Mouse (Mus musculus): ENCODE measurements around the gene Mllt3. TPM values are rescaled to one million over a fixed set of nuclear protein-coding genes. Genes with fewer than 3 reads are reported as not detected.

Mllt3 gene
- polyA plus RNA-seq, 2 experiments = 23.4 to 41.3 TPM

GRCm38 (mm10) chr4:87928603-87929199 lies 104.5 kb downstream of the Mllt3 start:
- Histone ChIP-seq H3K4me1 (ENCODE audit: control insufficient read depth, insufficient read depth, low read length) (peaks cover 16% of the 10 kb centered on the region), H3K36me3 (ENCODE audit: control insufficient read depth, insufficient read depth, low read length) (no peaks in the 10 kb centered on the region), H3K9me3 (ENCODE audit: control insufficient read depth, low read length) (no peaks in the 10 kb centered on the region), H3K27me3 (ENCODE audit: control insufficient read depth, insufficient read depth, low read length) (no peaks in the 10 kb centered on the region), H3K27ac (replicated peaks; ENCODE audit: low read depth, low read length) (peak overlapping the region; percentile 19; the same call in 1 of the 2 replicates), H3K9ac (ENCODE audit: low read depth, low read length, severe bottlenecking) (no peak overlapping the region), H3K4me3 (replicated peaks; ENCODE audit: low read length) (no peak overlapping the region), H3K4me2 (replicated peaks; ENCODE audit: low read depth, low read length, severe bottlenecking) (no peak overlapping the region)
- DNase-seq (ENCODE audit: low spot score) (no peak), ATAC-seq (ENCODE audit: low FRiP score, low read depth) (no peak)
- TF ChIP-seq POLR2A (IDR thresholded peaks at IDR 0.05; ENCODE audit: borderline replicate concordance, extremely low read depth, insufficient read depth, insufficient read length) = no peak
- WGBS = 42% methylated on average over 3 of the region's 3 CpGs

DNA sequence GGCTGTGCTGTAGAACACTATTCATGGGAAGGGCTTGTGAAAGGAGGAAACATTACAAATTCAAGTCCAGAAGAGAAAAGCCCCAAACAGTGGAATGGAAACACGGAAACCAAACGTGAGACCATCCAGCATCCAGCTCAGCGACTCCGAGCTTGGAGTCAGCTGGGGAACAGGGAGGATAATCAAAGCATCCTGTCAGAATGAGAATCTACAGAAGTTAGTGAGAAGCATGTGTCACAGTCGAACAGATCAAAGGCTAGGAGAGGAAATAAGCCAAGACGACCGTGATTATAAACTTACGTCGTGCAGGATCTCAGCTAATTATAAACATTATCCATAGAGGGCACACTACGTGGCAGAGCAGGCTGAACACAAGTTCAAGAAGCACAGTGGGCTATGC lies 105.8 kb downstream of the Mllt3 start:
- Histone ChIP-seq H3K9ac (ENCODE audit: low read depth, low read length, severe bottlenecking) (no peak overlapping the region), H3K4me2 (replicated peaks; ENCODE audit: low read depth, low read length, severe bottlenecking) (no peak overlapping the region), H3K27me3 (ENCODE audit: control insufficient read depth, insufficient read depth, low read length) (no peaks in the 10 kb centered on the region), H3K27ac (replicated peaks; ENCODE audit: low read depth, low read length) (no peak overlapping the region), H3K9me3 (ENCODE audit: control insufficient read depth, low read length) (no peaks in the 10 kb centered on the region), H3K4me1 (ENCODE audit: control insufficient read depth, insufficient read depth, low read length) (peaks cover 11% of the 10 kb centered on the region), H3K4me3 (replicated peaks; ENCODE audit: low read length) (no peak overlapping the region), H3K36me3 (ENCODE audit: control insufficient read depth, insufficient read depth, low read length) (no peaks in the 10 kb centered on the region)
- ATAC-seq (ENCODE audit: low FRiP score, low read depth) (no peak), DNase-seq (ENCODE audit: low spot score) (peak; percentile 18)
- 21% methylated on average over 10 of the region's 10 CpGs for WGBS
- TF ChIP-seq POLR2A (IDR thresholded peaks at IDR 0.05; ENCODE audit: borderline replicate concordance, extremely low read depth, insufficient read depth, insufficient read length) = no peak

GRCm38 (mm10) chr4:87920664-87921063 lies 112.5 kb downstream of the Mllt3 start:
- H3K4me1 ChIP-seq (ENCODE audit: control insufficient read depth, insufficient read depth, low read length) = 0 out of 2 replicates have a peak, but pooled peaks cover 3% of the 10 kb centered on the region
- no peak overlapping the region for H3K4me2 ChIP-seq (replicated peaks; ENCODE audit: low read depth, low read length, severe bottlenecking)
- H3K9ac ChIP-seq (ENCODE audit: low read depth, low read length, severe bottlenecking) = no peak overlapping the region
- no peak overlapping the region for H3K27ac ChIP-seq (replicated peaks; ENCODE audit: low read depth, low read length)
- ATAC-seq (ENCODE audit: low FRiP score, low read depth) = no peak
- no peaks in the 10 kb centered on the region for H3K36me3 ChIP-seq (ENCODE audit: control insufficient read depth, insufficient read depth, low read length)
- H3K27me3 ChIP-seq (ENCODE audit: control insufficient read depth, insufficient read depth, low read length) = no peaks in the 10 kb centered on the region
- WGBS = 25% methylated on average over 8 of the region's 8 CpGs
- DNase-seq (ENCODE audit: low spot score) = no peak
- TF ChIP-seq POLR2A (IDR thresholded peaks at IDR 0.05; ENCODE audit: borderline replicate concordance, extremely low read depth, insufficient read depth, insufficient read length) = no peak
- H3K9me3 ChIP-seq (ENCODE audit: control insufficient read depth, low read length) = no peaks in the 10 kb centered on the region
- H3K4me3 ChIP-seq (replicated peaks; ENCODE audit: low read length) = no peak overlapping the region

DNA sequence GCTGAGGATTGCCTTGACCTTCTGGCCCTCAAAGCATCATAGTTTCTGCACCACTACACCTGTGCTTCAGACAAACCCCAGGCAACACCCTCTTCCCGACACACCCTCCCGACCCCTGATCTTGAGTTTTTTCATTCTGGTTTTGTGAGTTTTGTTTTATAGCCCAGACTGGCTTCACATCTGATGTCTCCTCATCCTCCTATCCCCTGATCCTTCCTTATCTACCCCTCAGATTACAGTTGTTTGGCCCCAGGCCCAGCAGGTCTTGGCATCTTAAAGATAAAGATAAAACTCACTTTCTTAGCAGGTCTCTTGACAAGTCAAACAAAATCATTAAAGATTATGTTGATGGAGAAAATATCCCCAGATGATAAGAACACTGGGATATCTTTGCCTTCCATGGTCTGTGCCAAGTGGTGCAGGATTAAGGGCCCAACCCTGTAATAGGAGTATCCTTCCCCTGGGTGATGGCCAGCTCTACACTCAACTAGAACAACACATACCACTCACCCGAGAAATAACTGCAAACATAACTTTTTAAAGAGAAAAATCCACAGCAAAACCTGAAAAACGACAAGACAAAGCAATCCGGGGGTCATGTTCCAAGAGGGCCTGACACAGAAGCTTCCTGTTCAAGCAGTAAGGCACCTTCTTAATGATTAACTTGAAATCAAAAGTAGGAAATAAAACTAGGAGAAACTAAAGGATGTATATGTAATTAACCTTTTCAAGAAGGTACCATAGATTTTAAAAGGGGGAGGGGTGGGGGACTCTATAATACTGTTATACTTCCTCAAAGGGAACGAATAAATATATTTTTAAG lies 121.8 kb downstream of the Mllt3 start:
- Histone ChIP-seq H3K9ac (ENCODE audit: low read depth, low read length, severe bottlenecking) (no peak overlapping the region), H3K36me3 (ENCODE audit: control insufficient read depth, insufficient read depth, low read length) (no peaks in the 10 kb centered on the region)
- ATAC-seq (ENCODE audit: low FRiP score, low read depth) = no peak

GRCm38 (mm10) chr4:87905149-87905771 lies 127.9 kb downstream of the Mllt3 start:
- H3K4me3 ChIP-seq (replicated peaks; ENCODE audit: low read length) = no peak overlapping the region
- 69% methylated on average over 6 of the region's 6 CpGs for WGBS
- DNase-seq (ENCODE audit: low spot score) (no peak), ATAC-seq (ENCODE audit: low FRiP score, low read depth) (no peak)
- TF ChIP-seq POLR2A (IDR thresholded peaks at IDR 0.05; ENCODE audit: borderline replicate concordance, extremely low read depth, insufficient read depth, insufficient read length) = no peak
- H3K9me3 ChIP-seq (ENCODE audit: control insufficient read depth, low read length) = no peaks in the 10 kb centered on the region
- H3K36me3 ChIP-seq (ENCODE audit: control insufficient read depth, insufficient read depth, low read length) = no peaks in the 10 kb centered on the region
- H3K27ac ChIP-seq (replicated peaks; ENCODE audit: low read depth, low read length) = no peak overlapping the region
- no peaks in the 10 kb centered on the region for H3K27me3 ChIP-seq (ENCODE audit: control insufficient read depth, insufficient read depth, low read length)
- no peak overlapping the region for H3K4me2 ChIP-seq (replicated peaks; ENCODE audit: low read depth, low read length, severe bottlenecking)
- H3K9ac ChIP-seq (ENCODE audit: low read depth, low read length, severe bottlenecking) = no peak overlapping the region
- no peaks in the 10 kb centered on the region for H3K4me1 ChIP-seq (ENCODE audit: control insufficient read depth, insufficient read depth, low read length)

More for the DNA sequence above, 121.8 kb downstream of the Mllt3 start:
- Histone ChIP-seq H3K4me2 (replicated peaks; ENCODE audit: low read depth, low read length, severe bottlenecking) (no peak overlapping the region), H3K4me3 (replicated peaks; ENCODE audit: low read length) (no peak overlapping the region), H3K27ac (replicated peaks; ENCODE audit: low read depth, low read length) (no peak overlapping the region), H3K9me3 (ENCODE audit: control insufficient read depth, low read length) (no peaks in the 10 kb centered on the region), H3K27me3 (ENCODE audit: control insufficient read depth, insufficient read depth, low read length) (no peaks in the 10 kb centered on the region), H3K4me1 (ENCODE audit: control insufficient read depth, insufficient read depth, low read length) (peaks cover 8% of the 10 kb centered on the region; the same call in 1 of the 2 replicates)
- DNase-seq (ENCODE audit: low spot score) = no peak
- no peak for TF ChIP-seq POLR2A (IDR thresholded peaks at IDR 0.05; ENCODE audit: borderline replicate concordance, extremely low read depth, insufficient read depth, insufficient read length)
- 74% methylated on average over 6 of the region's 6 CpGs for WGBS

All from limb, embryonic 14.5 days (tissue).